Mouse (Mus musculus) gastrocnemius, adult 8-10 months (tissue): Measurements from ENCODE around the gene Sct. TPM values are rescaled to one million over a fixed set of nuclear protein-coding genes. Genes with fewer than 3 reads are reported as not detected.
"Not testable (repeated sequence)": the region's sequence is repeated elsewhere in the genome, so short reads cannot be mapped to it uniquely, and the experiment has no call there.

ENCODE experiments used
- DNase-seq, 2 experiments: peaks; one replicate each; pipeline ENCODE4 v3.0.0; 2022; ENCODE audit warnings: low spot score in 2 of 2
- total RNA-seq, 4 experiments: library from RNA; stranded (reverse); gene quantifications; 2 replicates each; pipeline ENCODE4 v1.2.4; 2022

Gene Sct
- total RNA-seq, 4 experiments from 2014 or later: not detected

- DNase-seq: no peak
Measured at GRCm38 (mm10) chr7:141291921-141292582, 13.1 kb upstream of the Sct start, which contains the start of gene Drd4. Gene Drd4, plus strand, starts transcription at chr7:141292006.

GRCm38 (mm10) chr7:141288042-141288441, 9.1 kb upstream of the Sct start:
- no peak for DNase-seq

GRCm38 (mm10) chr7:141282756-141283155, 3.8 kb upstream of the Sct start:
- DNase-seq: no peak

- no peak for DNase-seq
Measured at GRCm38 (mm10) chr7:141281442-141281841, 2.5 kb upstream of the Sct start.

GRCm38 (mm10) chr7:141277701-141278678, 943 bp downstream of the Sct start:
- DNase-seq: no peak

- no peak for DNase-seq
Measured at GRCm38 (mm10) chr7:141276546-141276945, 2.4 kb downstream of the Sct start, which contains the start of gene Cdhr5. Gene Cdhr5, minus strand, starts transcription at chr7:141276786.

GRCm38 (mm10) chr7:141275356-141275755, 3.6 kb downstream of the Sct start:
- no peak for DNase-seq

GRCm38 (mm10) chr7:141270631-141271030, 8.3 kb downstream of the Sct start:
- no peak for DNase-seq

GRCm38 (mm10) chr7:141269273-141269545, 9.7 kb downstream of the Sct start:
- DNase-seq: no peak

- no peak for DNase-seq
Measured at GRCm38 (mm10) chr7:141268466-141269272, 10.3 kb downstream of the Sct start.

GRCm38 (mm10) chr7:141265739-141266561, 13.0 kb downstream of the Sct start, which contains the start of gene Irf7:
Gene Irf7, minus strand, starts transcription at chr7:141266481.
- DNase-seq: peak; percentile 41 to 48

GRCm38 (mm10) chr7:141265411-141265738, 13.6 kb downstream of the Sct start:
- DNase-seq: no peak

- DNase-seq: no peak
Measured at GRCm38 (mm10) chr7:141264761-141265410, 14.0 kb downstream of the Sct start.

- no peak for DNase-seq
Measured at GRCm38 (mm10) chr7:141264041-141264700, 14.8 kb downstream of the Sct start.

- no peak for DNase-seq
Measured at GRCm38 (mm10) chr7:141263640-141264039, 15.3 kb downstream of the Sct start.

- no peak for DNase-seq
Measured at GRCm38 (mm10) chr7:141261480-141261879, 17.5 kb downstream of the Sct start.

GRCm38 (mm10) chr7:141256159-141256558, 22.8 kb downstream of the Sct start:
- DNase-seq: no peak

GRCm38 (mm10) chr7:141250486-141250885, 28.4 kb downstream of the Sct start:
- not testable (repeated sequence) for DNase-seq

GRCm38 (mm10) chr7:141231551-141231950, 47.4 kb downstream of the Sct start:
- no peak for DNase-seq

- no peak for DNase-seq
Measured at GRCm38 (mm10) chr7:141231111-141231510, 47.8 kb downstream of the Sct start.
